Mouse (Mus musculus) c-Kit-negative CD71-positive TER-119-positive erythroid progenitor cells, embryonic 14.5 days (primary cell): ENCODE data around the gene Rapsn.

ENCODE experiments used
- DNase-seq: peaks from one replicate; pipeline ENCODE4 v3.0.0-alpha.2; 2013; ENCODE audit warnings: low read depth, low spot score

Rapsn gene

DNA sequence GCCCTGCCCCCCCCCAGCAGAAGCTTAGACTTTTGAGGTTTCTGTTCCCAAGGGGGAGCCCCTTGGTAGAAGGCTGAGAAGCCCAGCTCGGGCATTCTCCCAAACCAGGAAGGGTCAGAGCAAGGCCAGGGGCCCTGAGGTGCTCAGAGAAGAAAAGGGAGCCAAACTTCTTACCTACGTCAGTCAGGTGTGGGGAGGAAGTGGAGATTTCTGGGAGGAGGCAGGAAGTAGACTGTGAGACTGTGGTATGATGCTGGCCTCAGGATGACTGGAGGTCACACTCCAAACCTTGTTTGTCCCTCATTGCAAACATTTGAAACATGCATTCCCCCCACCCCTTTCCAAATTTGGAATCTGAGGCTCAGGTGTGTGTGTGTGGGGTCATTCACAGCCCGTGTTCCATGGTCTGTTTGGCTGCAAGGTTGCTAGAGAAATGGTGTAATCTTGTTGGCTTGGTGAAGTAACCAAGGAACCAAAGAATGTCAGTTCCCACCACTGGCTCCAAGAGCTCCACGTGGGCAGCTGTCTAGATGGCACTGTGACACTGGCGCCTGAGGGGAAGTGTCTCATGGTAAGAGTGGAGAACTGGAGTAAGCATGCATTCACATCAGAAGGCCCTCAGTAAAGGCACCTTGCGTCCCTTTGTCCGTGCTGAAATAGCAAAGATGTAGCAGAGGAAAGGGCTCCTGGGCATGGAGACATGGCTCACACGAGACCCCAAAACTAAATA, 45.5 kb downstream of the Rapsn start:
- DNase-seq, result no peak

GRCm38 (mm10) chr2:91081775-91082695, 46.6 kb downstream of the Rapsn start, which contains the start of gene Spi1:
Gene Spi1, plus strand, starts transcription at chr2:91082390.
- no peak for DNase-seq

DNA sequence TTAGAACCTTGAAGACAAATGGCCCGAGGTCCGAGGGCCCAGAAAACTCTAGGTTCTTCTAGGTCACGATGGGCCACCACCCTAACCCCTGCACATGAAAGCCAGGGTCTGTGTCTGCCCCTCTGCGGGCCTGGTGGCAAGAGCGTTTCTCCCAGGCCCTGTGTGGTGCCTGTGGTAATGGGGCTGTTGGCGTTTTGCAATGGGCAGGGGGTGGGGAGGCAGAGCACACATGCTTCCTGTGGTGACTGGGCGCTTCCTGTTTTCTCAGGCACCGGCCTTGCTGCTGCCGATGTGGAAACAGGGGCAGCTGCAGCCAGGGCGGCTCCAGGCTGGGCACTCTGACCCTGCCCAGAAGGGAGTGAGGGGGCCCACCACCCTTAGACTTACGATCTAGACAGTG, 47.4 kb downstream of the Rapsn start:
- DNase-seq, result no peak

- DNase-seq, result no peak
These were observed 48.0 kb downstream of the Rapsn start for GRCm38 (mm10) chr2:91083366-91083940.

DNA sequence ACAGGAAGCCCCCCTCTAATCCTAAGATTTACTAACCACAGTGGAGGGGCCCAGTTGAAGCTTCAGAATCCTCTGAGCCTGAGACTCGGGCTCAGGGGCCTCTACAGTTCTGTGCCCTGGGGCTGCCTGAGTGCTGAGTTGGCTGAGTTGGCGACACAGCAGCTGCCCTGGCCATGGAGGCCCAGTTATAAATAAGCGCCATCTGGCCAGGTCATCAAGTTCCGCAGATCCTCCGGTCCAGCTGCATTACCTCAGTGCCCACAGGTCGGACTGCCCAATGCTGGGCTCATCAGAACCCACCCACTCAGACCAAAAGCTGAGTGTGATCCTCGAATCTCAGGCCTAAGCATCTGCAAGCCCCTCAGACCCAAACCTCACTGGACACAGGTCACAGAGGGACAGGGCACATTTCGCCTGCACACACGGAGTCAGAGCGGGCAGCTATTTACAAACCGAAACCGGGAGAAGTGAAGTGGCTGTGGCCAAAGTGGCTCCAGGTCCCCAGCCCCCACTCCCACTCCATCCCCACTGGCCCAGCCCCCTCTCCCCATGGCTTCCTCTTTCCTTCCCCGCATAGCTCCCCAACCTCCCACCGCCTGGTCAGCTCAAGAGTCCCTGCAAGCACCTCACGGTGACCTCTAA, 48.9 kb downstream of the Rapsn start:
- no peak for DNase-seq

DNA sequence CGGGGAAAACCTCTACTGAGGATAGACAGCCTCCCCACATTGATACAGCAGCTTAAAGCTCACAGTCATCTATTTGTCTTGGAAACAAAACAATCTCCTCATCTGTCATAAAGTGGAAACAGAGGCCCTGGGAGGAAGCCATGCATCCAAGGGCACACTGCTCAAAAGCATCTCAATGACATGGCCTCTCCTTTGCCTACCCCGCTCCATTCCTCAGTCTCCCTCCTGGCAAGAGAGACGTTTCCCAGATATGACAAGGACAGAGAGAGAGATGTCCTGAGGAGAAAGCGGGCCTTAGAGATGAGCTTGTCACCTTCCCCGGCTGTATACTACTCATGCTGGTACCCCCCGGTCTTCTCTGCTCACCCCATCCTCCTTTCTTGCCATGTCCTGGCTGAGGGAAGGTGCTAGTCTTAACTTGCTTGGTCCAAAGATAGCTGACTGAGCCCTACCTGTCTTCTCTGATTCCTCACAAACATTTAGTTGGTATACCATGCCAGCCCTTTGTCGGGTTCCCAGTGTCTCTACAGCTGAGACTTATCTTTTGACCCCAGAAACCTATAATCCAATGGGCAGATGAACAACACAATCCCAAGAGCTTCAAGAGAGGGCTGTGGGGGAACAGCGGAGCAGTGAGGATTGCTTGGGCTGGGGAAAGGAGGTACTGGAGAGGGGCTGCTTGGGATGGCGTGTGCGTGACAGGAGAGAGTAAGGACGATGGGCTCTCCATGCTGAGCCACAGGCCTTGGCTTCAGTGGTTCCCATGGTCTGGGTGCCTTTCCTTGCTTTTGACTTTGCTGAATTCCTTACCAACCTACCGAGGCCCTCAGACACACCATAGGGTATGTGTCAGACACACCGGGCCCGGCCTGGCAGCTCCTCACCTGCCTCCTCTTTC, 50.3 kb downstream of the Rapsn start:
- DNase-seq, result no peak

DNA sequence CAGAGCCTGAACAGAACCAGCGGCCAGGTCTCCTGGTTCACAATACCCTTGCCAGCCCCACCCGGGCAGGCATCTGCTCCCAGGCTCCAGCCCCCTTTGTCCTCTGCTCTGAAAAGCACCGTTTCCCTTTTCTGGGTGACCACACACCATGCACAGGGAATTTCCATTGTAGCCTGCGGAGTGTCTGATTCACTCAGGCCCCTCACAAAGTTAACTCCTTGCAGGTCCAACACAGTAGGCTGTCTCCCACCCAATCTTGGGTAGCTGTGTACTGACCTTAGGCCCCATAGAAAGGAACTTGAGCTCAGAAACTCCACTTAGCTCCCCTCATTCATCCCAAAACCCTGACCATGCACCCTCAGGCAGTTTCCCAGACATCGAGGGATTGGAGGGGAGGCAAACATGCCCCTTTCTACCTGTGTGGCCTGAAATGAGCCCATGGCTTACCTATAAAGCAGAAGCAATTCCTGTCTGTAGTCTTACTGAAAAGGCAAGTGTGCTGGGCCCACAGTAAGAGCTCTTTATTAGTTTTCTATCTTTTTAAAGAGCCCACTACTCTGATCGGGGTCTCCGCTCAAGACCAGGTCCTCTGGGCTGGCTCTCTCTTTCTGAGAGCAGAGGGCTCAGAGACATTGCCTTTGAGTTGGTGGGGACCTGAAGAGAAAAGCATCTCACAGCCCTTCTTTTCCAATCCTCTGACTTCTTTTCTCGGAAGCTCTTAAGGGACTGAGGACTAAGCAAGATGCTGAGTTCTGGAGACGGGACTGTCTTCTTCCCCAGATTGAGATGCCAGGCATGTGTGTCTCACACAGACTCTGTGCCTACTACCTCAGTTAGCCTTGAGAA, 51.2 kb downstream of the Rapsn start:
- DNase-seq, result no peak

- DNase-seq, result no peak
These were observed 52.0 kb downstream of the Rapsn start for GRCm38 (mm10) chr2:91087453-91087852.

- no peak for DNase-seq
These were observed 53.6 kb downstream of the Rapsn start for GRCm38 (mm10) chr2:91088987-91089386.

GRCm38 (mm10) chr2:91090208-91090607, 54.8 kb downstream of the Rapsn start:
- DNase-seq, result no peak

- DNase-seq, result no peak
These were observed 55.4 kb downstream of the Rapsn start for GRCm38 (mm10) chr2:91090827-91091226.
